Comparison of ENCODE assay signal across 17 mouse cellular contexts in genomic region chr6:53081241-53081640, GRCm38 (mm10). TPM values are rescaled to one million over a fixed set of nuclear protein-coding genes. Genes with fewer than 3 reads are reported as not detected.
"Had no signal": no experiment of that assay in that cellular context is flagged by ENCODE, and none has a peak within 500 bp of the region (broad histone marks: within the 10 kb centered on the region; RNA-seq: fewer than 3 reads in every experiment).

No protein-coding gene starts in this region.

- DNase-seq: layer of hippocampus, postnatal 36 days; lung, adult 18-20 months; retina, postnatal 1 day; thymus, adult 18-20 months; thymus, postnatal 14 days had no signal

- H3K4me3 ChIP-seq: layer of hippocampus, adult 2 months; limb, embryonic 13.5 days; midbrain, embryonic 12.5 days; neural tube, embryonic 13.5 days had no signal

- ATAC-seq: hindbrain, embryonic 16.5 days; inflammation-experienced regulatory T-cells, adult 6 months; intestine, postnatal 0 days; midbrain, embryonic 16.5 days had no signal

- H3K27ac ChIP-seq: kidney, postnatal 0 days; layer of hippocampus, adult 2 months; limb, embryonic 13.5 days; liver, embryonic 14.5 days; midbrain, embryonic 12.5 days; neural tube, embryonic 13.5 days; stomach, postnatal 0 days had no signal

RNA-seq across cellular contexts. Expression of gene Jazf1, which starts 12.8 kb away (rescaled TPM):
- total RNA-seq: megakaryocyte-erythroid progenitor cell, adult 5-6 weeks had no signal
